Mouse (Mus musculus): ENCODE measurements around the gene Sirt2. TPM values are rescaled to one million over a fixed set of nuclear protein-coding genes. Genes with fewer than 3 reads are reported as not detected.
A peak's percentile ranks its signal among the peaks of the same experiment; 100 is the strongest.

The Sirt2 gene
- total and polyA plus RNA-seq, 3 experiments = 40.9 to 128 (median 68.3) TPM

DNA sequence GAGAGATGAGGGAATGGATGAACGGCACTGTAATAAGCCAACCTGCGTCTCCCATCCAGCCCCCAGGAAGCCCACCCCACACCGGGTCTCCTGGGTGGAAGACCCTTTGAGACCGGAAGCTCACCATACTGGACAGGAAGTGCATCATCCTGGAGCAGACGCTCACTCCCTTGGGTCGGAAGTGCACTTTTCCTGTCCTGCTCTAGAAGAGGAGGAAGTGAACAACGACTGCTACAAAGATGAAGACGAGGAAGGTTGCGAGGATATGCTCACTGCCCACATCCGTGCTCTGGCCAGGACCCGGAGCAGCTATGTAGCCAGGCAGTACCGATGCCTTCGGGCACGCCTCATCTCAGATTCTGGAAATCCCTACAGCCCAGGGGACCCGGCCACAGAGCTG lies 29.3 kb downstream of the Sirt2 start:
- peak; percentile 85 for DNase-seq (ENCODE audit: extremely low read depth)
- dilution Hi-C loops (cut with MboI; ENCODE audit: extremely low pct_ligation_motif_present, extremely low pct_unique_long_range_greater_than_20kb, low sequenced_read_pairs) = no loop called here

DNA sequence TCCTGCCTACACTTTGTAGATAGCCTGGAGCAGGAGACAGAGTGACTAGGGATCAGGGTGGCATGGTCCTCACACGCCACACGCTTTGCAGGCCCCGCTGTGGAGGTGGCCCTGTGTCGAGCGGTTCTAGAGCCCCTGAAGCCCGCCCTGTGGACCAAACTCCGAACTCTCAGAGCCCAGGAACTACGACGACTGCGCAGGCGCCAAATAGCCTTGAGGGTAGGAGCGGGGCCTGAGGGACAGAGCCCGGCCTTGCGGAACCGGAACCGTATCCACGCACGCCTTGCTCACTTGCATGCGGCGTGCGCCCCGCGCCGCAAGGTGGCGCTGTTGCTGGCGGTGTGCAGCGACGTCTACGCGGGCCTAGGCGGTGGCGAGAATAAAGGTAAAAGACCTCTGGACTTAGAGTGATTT lies 30.0 kb downstream of the Sirt2 start:
- H3K27me3 ChIP-seq (replicated peaks) = no peaks in the 10 kb centered on the region
- DNase-seq (ENCODE audit: extremely low read depth) = peak; percentile 94
- in situ Hi-C loops (cut with MboI; ENCODE audit: low pct_ligation_motif_present, low pct_unique_long_range_greater_than_20kb, low sequenced_read_pairs) = loop anchor here (5.0 to 25.0 kb wide), 2 partner anchors 71 to 241 kb away; no protein-coding TSS in a partner anchor
- peak overlapping the region; percentile 90 for H3K27ac ChIP-seq (ENCODE audit: insufficient read depth, low read depth)
- peaks cover 12% of the 10 kb centered on the region for H3K79me2 ChIP-seq (replicated peaks; ENCODE audit: control insufficient read depth, extremely low read depth, insufficient read depth, poor library complexity, severe bottlenecking)
- dilution Hi-C loops (cut with MboI; ENCODE audit: extremely low pct_ligation_motif_present, extremely low pct_unique_long_range_greater_than_20kb, low sequenced_read_pairs) = no loop called here
- H3K9ac ChIP-seq (ENCODE audit: insufficient read depth, low read depth) = peak overlapping the region; percentile 86
- peaks cover 18 to 39% of the 10 kb centered on the region in 2 experiments for H3K4me1 ChIP-seq (ENCODE audit: control insufficient read depth in 1 of 2, insufficient read depth in 2 of 2)
- H3K36me3 ChIP-seq (replicated peaks in 1 of 2; ENCODE audit: control insufficient read depth in 1 of 2, insufficient read depth in 1 of 2, low read length in 1 of 2) = peaks cover 21 to 32% of the 10 kb centered on the region in 2 experiments
- H3K4me2 ChIP-seq (ENCODE audit: insufficient read depth, low read depth, poor library complexity, severe bottlenecking) = peak overlapping the region; percentile 85
- peak overlapping the region; percentile 64 to 87 (median 84) for H3K4me3 ChIP-seq (replicated peaks in 1 of 3; ENCODE audit: low read depth in 2 of 3, low read length in 2 of 3, poor library complexity in 1 of 3)
- no peaks in the 10 kb centered on the region for H3K9me3 ChIP-seq (replicated peaks; ENCODE audit: low read length)
- TF ChIP-seq POLR2A (IDR thresholded peaks at IDR 0.05; ENCODE audit: low read depth, low read length) (peak; percentile 61), RCOR1 (conservative IDR thresholded peaks at IDR 0.05; ENCODE audit: low read depth, low read length) (0 out of 2 replicates have a peak, but pooled peaks have one; percentile 29), JUN (IDR thresholded peaks at IDR 0.05; ENCODE audit: insufficient read depth, low read depth, low read length) (no peak), CTCF (conservative IDR thresholded peaks at IDR 0.05 in 1 of 2, IDR thresholded peaks at IDR 0.05 in 1 of 2; ENCODE audit: low read depth in 2 of 2, low read length in 2 of 2) (peak; percentile 68 to 97), KAT2A (IDR thresholded peaks at IDR 0.05; ENCODE audit: insufficient replicate concordance, low read length) (0 out of 2 replicates have a peak, but pooled peaks have one; percentile 48), IRF4 (IDR thresholded peaks at IDR 0.05; ENCODE audit: low read depth, low read length) (peak; percentile 77), HCFC1 (IDR thresholded peaks at IDR 0.05; ENCODE audit: low read depth, low read length) (peak; percentile 63), RAD21 (IDR thresholded peaks at IDR 0.05; ENCODE audit: low read depth, low read length) (peak; percentile 82), EP300 (IDR thresholded peaks at IDR 0.05; ENCODE audit: low read length) (no peak), SMC3 (IDR thresholded peaks at IDR 0.05; ENCODE audit: low read depth, low read length) (peak; percentile 93), SIN3A (IDR thresholded peaks at IDR 0.05; ENCODE audit: low read length) (peak; percentile 84), ZKSCAN1 (IDR thresholded peaks at IDR 0.05; ENCODE audit: borderline replicate concordance, low read depth, low read length) (no peak), MAX (IDR thresholded peaks at IDR 0.05; ENCODE audit: low read length) (peak; percentile 95), UBTF (IDR thresholded peaks at IDR 0.05; ENCODE audit: low read depth, low read length) (peak; percentile 80), NELFE (IDR thresholded peaks at IDR 0.05; ENCODE audit: low read depth, low read length) (peak; percentile 57; the same call in 1 of the 2 replicates), ZC3H11A (IDR thresholded peaks at IDR 0.05; ENCODE audit: low read depth, low read length) (peak; percentile 48; the same call in 1 of the 2 replicates), USF2 (conservative IDR thresholded peaks at IDR 0.05; ENCODE audit: low read depth, low read length) (no peak; the same call in 1 of the 2 replicates)

More for the DNA sequence above, 29.3 kb downstream of the Sirt2 start:
- in situ Hi-C loops (cut with MboI; ENCODE audit: low pct_ligation_motif_present, low pct_unique_long_range_greater_than_20kb, low sequenced_read_pairs) = loop anchor here (5.0 to 25.0 kb wide), 2 partner anchors 71 to 241 kb away; no protein-coding TSS in a partner anchor
- H3K4me3 ChIP-seq (replicated peaks in 1 of 3; ENCODE audit: low read depth in 2 of 3, low read length in 2 of 3, poor library complexity in 1 of 3) = peak overlapping the region; percentile 63 to 87 (median 84)
- peak overlapping the region; percentile 86 for H3K9ac ChIP-seq (ENCODE audit: insufficient read depth, low read depth)
- no peaks in the 10 kb centered on the region for H3K27me3 ChIP-seq (replicated peaks)
- H3K9me3 ChIP-seq (replicated peaks; ENCODE audit: low read length) = no peaks in the 10 kb centered on the region
- peaks cover 21 to 32% of the 10 kb centered on the region in 2 experiments for H3K36me3 ChIP-seq (replicated peaks in 1 of 2; ENCODE audit: control insufficient read depth in 1 of 2, insufficient read depth in 1 of 2, low read length in 1 of 2)
- peaks cover 20 to 43% of the 10 kb centered on the region in 2 experiments for H3K4me1 ChIP-seq (ENCODE audit: control insufficient read depth in 1 of 2, insufficient read depth in 2 of 2)
- H3K27ac ChIP-seq (ENCODE audit: insufficient read depth, low read depth) = peak overlapping the region; percentile 90
- TF ChIP-seq KAT2A (IDR thresholded peaks at IDR 0.05; ENCODE audit: insufficient replicate concordance, low read length) = peak; percentile 66; the same call in 1 of the 2 replicates
- TF ChIP-seq MYC (IDR thresholded peaks at IDR 0.05; ENCODE audit: low read depth, low read length) = no peak
- no peak for TF ChIP-seq CTCF (conservative IDR thresholded peaks at IDR 0.05 in 1 of 2, IDR thresholded peaks at IDR 0.05 in 1 of 2; ENCODE audit: low read depth in 2 of 2, low read length in 2 of 2)
- TF ChIP-seq POLR2A (IDR thresholded peaks at IDR 0.05; ENCODE audit: low read depth, low read length) = peak; percentile 80
- peak; percentile 34; the same call in 1 of the 2 replicates for TF ChIP-seq NRF1 (IDR thresholded peaks at IDR 0.05; ENCODE audit: low read depth, low read length)
- TF ChIP-seq ZMIZ1 (IDR thresholded peaks at IDR 0.05; ENCODE audit: low read depth, low read length) = no peak; the same call in none of the 2 replicates
- no peak for TF ChIP-seq USF1 (IDR thresholded peaks at IDR 0.05; ENCODE audit: low read depth, low read length)
- TF ChIP-seq ZNF384 (IDR thresholded peaks at IDR 0.05; ENCODE audit: low read depth, low read length) = no peak
- TF ChIP-seq SIN3A (IDR thresholded peaks at IDR 0.05; ENCODE audit: low read length) = no peak
- peak; percentile 90 for TF ChIP-seq ELF1 (IDR thresholded peaks at IDR 0.05; ENCODE audit: low read depth, low read length)
- no peak for TF ChIP-seq JUN (IDR thresholded peaks at IDR 0.05; ENCODE audit: insufficient read depth, low read depth, low read length)
- TF ChIP-seq MXI1 (IDR thresholded peaks at IDR 0.05; ENCODE audit: low read depth, low read length) = no peak; the same call in 1 of the 2 replicates
- TF ChIP-seq USF2 (conservative IDR thresholded peaks at IDR 0.05; ENCODE audit: low read depth, low read length) = no peak
- 0 out of 2 replicates have a peak, but pooled peaks have one; percentile 28 for TF ChIP-seq BHLHE40 (IDR thresholded peaks at IDR 0.05; ENCODE audit: low read depth, low read length)
- TF ChIP-seq MEF2A (IDR thresholded peaks at IDR 0.05; ENCODE audit: borderline replicate concordance, low read depth, low read length) = 0 out of 2 replicates have a peak, but pooled peaks have one; percentile 35
- TF ChIP-seq JUND (conservative IDR thresholded peaks at IDR 0.05; ENCODE audit: low read depth, low read length) = no peak
- no peak for TF ChIP-seq MAFK (IDR thresholded peaks at IDR 0.05; ENCODE audit: insufficient replicate concordance, low read length)
- TF ChIP-seq GABPA (IDR thresholded peaks at IDR 0.05; ENCODE audit: insufficient replicate concordance, low read depth, low read length) = no peak
- TF ChIP-seq ZC3H11A (IDR thresholded peaks at IDR 0.05; ENCODE audit: low read depth, low read length) = no peak
- TF ChIP-seq PAX5 (IDR thresholded peaks at IDR 0.05; ENCODE audit: low read length) = no peak
- peak; percentile 83 for TF ChIP-seq NELFE (IDR thresholded peaks at IDR 0.05; ENCODE audit: low read depth, low read length)
- no peak for TF ChIP-seq SMC3 (IDR thresholded peaks at IDR 0.05; ENCODE audit: low read depth, low read length)
- no peak for TF ChIP-seq CHD2 (IDR thresholded peaks at IDR 0.05; ENCODE audit: low read length)
- TF ChIP-seq TBP (conservative IDR thresholded peaks at IDR 0.05; ENCODE audit: low read depth, low read length) = peak; percentile 89
- peak; percentile 80 for TF ChIP-seq TCF12 (IDR thresholded peaks at IDR 0.05; ENCODE audit: low read depth, low read length)
- TF ChIP-seq MAX (IDR thresholded peaks at IDR 0.05; ENCODE audit: low read length) = peak; percentile 18; the same call in 1 of the 2 replicates
- peak; percentile 76 for TF ChIP-seq HCFC1 (IDR thresholded peaks at IDR 0.05; ENCODE audit: low read depth, low read length)
- TF ChIP-seq UBTF (IDR thresholded peaks at IDR 0.05; ENCODE audit: low read depth, low read length) = no peak
- peak; percentile 45; the same call in 1 of the 2 replicates for TF ChIP-seq IRF4 (IDR thresholded peaks at IDR 0.05; ENCODE audit: low read depth, low read length)
- no peak for TF ChIP-seq EP300 (IDR thresholded peaks at IDR 0.05; ENCODE audit: low read length)
- TF ChIP-seq ZKSCAN1 (IDR thresholded peaks at IDR 0.05; ENCODE audit: borderline replicate concordance, low read depth, low read length) = no peak
- no peak for TF ChIP-seq CHD1 (IDR thresholded peaks at IDR 0.05; ENCODE audit: low read depth, low read length)
- TF ChIP-seq MAZ (IDR thresholded peaks at IDR 0.05; ENCODE audit: low read depth, low read length) = no peak
- peak; percentile 43; the same call in 1 of the 2 replicates for TF ChIP-seq POLR2AphosphoS2 (IDR thresholded peaks at IDR 0.05; ENCODE audit: low read depth, low read length)
- no peak for TF ChIP-seq RCOR1 (conservative IDR thresholded peaks at IDR 0.05; ENCODE audit: low read depth, low read length)
- TF ChIP-seq ETS1 (conservative IDR thresholded peaks at IDR 0.05; ENCODE audit: low read depth, low read length) = no peak
- no peak for TF ChIP-seq E2F4 (IDR thresholded peaks at IDR 0.05; ENCODE audit: insufficient replicate concordance, low read depth, low read length)
- TF ChIP-seq RAD21 (IDR thresholded peaks at IDR 0.05; ENCODE audit: low read depth, low read length) = no peak
- peak overlapping the region; percentile 73 for H3K4me2 ChIP-seq (ENCODE audit: insufficient read depth, low read depth, poor library complexity, severe bottlenecking)
- peaks cover 12% of the 10 kb centered on the region for H3K79me2 ChIP-seq (replicated peaks; ENCODE audit: control insufficient read depth, extremely low read depth, insufficient read depth, poor library complexity, severe bottlenecking)
